Mouse (Mus musculus): Measurements from ENCODE around the gene Gm11595. TPM values are rescaled to one million over a fixed set of nuclear protein-coding genes. Genes with fewer than 3 reads are reported as not detected.

Gene Gm11595
- polyA plus RNA-seq (2012; rRNA removed): not detected in 2 replicates

DNA sequence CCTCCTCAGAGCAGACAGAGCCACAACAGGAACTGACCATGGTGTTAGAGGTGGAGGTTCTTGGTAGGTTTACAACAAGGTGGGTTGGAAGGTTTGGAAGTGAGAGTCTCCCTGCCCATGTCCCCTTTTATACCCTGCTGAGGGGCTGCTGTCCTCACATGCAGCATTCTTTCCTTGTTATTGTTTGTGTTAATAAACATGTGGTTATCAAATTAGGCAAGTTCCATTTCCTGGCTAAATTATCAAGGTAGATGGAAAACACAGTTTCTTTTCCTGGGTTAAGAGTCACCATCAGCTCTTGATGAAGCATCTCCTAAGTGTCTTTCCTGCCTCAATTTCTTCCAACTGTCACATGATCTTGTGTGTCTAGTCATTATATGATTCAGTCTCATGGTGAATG, at the start of gene Gm11595:
TSS of gene Gm11595 (minus strand) at position 101 of the 400 bp plus-strand sequence.

DNA sequence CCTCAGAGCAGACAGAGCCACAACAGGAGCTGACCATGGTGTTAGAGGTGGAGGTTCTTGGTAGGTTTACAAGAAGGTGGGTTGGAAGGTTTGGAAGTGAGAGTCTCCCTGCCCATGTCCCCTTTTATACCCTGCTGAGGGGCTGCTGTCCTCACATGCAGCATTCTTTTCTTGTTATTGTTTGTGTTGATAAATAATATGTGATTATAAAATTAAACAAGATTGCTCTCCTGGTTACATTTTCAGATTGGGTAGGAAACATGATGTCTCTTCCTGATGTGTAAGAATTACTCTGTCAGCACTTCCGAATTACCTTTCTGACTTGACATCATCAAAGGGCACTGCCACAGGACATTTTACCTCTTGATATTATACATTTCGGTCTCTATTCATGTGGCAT, 42.9 kb upstream of the Gm11595 start, which contains the start of gene Gm11564:
TSS of gene Gm11564 (minus strand) at position 101 of the 400 bp plus-strand sequence.

DNA sequence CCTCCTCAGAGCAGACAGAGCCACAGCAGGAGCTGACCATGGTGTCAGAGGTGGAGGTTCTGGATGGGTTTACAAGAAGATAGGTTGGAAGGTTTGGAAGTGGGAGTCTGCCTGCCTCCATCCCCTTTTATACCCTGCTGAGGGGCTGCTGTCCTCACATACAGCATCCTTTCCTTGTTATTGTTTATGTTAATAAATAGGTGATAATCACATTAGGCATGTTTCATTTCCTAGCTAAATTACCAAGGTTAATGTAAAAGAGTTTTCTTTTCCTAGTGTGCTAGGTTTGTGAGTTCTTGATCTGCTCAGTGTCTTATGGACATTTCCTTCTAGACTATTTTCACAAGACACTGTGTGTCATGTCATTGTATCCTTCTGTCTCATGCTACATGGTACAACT, 37.1 kb upstream of the Gm11595 start, which contains the start of gene Krtap4-13:
TSS of gene Krtap4-13 (minus strand) at position 101 of the 400 bp plus-strand sequence.

DNA sequence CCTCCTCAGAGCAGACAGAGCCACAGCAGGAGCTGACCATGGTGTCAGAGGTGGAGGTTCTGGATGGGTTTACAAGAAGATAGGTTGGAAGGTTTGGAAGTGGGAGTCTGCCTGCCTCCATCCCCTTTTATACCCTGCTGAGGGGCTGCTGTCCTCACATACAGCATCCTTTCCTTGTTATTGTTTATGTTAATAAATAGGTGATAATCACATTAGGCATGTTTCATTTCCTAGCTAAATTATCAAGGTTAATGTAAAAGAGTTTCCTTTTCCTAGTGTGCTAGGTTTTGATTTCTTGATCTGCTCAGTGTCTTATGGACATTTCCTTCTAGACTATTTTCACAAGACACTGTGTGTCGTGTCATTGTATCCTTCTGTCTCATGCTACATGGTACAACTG, 31.6 kb upstream of the Gm11595 start, which contains the start of gene Gm11554:
TSS of gene Gm11554 (minus strand) at position 101 of the 400 bp plus-strand sequence.

DNA sequence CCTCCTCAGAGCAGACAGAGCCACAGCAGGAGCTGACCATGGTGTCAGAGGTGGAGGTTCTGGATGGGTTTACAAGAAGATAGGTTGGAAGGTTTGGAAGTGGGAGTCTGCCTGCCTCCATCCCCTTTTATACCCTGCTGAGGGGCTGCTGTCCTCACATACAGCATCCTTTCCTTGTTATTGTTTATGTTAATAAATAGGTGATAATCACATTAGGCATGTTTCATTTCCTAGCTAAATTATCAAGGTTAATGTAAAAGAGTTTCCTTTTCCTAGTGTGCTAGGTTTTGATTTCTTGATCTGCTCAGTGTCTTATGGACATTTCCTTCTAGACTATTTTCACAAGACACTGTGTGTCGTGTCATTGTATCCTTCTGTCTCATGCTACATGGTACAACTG, 26.1 kb upstream of the Gm11595 start, which contains the start of gene Gm11569:
TSS of gene Gm11569 (minus strand) at position 101 of the 400 bp plus-strand sequence.

DNA sequence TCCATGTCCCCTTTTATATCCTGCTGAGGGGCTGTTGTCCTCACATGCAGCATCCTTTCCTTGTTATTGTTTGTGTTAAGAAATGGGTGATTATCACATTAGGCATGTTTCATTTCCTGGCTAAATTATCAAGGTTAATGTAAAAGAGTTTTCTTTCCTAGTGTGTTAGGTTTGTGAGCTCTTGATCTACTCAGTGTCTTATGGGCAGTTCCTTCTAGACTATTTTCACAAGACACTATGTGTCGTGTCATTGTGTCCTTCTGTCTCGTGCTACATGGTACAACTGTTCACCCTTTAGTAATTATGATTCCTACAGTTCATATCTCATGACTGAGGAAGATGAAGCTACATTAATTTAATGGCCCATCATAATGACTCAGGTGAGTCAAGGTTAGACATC, 20.7 kb upstream of the Gm11595 start, which contains the start of gene Gm11596:
TSS of gene Gm11596 (minus strand) at position 101 of the 400 bp plus-strand sequence.

DNA sequence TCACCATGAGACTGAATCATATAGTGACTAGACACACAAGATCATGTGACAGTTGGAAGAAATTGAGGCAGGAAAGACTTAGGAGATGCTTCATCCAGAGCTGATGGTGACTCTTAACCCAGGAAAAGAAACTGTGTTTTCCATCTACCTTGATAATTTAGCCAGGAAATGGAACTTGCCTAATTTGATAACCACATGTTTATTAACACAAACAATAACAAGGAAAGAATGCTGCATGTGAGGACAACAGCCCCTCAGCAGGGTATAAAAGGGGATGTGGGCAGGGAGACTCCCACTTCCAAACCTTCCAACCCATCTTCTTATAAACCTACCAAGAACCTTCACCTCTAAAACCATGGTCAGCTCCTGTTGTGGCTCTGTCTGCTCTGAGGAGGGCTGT, 12.2 kb upstream of the Gm11595 start, which contains the start of gene Krtap4-9:
TSS of gene Krtap4-9 (plus strand) at position 301 of the 400 bp plus-strand sequence.

DNA sequence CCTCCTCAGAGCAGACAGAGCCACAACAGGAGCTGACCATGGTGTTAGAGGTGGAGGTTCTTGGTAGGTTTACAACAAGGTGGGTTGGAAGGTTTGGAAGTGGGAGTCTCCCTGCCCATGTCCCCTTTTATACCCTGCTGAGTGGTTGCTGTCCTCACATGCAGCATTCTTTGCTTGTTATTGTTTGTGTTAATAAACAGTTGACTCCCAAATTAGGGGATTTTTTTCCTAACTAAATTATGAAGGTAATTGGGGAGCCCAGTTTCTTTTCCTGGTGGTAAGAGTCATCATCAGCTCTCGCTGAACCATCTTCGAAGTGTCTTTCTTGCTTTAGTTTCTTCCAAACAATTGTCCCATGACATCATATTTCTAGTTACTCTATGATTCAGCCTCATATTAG, 7.9 kb upstream of the Gm11595 start, which contains the start of gene Krtap4-8:
TSS of gene Krtap4-8 (minus strand) at position 101 of the 400 bp plus-strand sequence.

DNA sequence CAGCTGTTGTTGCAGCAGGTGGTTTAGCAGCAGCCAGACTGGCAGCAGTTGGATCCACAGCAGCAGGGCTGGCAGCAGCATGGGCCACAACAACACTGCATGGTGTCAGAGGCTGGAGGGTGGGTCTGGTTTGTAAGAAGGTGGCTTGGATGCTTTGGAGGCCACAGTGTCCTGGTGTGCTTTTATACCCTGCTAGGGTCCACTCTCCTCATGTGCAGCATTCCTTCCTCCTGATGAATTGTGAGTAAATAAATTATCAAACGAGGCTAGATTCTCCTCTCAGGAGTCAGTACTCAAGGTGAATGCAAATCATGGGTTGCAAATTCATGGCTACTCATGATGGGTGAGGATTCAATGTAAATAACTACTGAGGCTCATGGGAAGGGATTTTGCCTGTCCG, 38.5 kb downstream of the Gm11595 start, which contains the start of gene Gm14180:
TSS of gene Gm14180 (minus strand) at position 101 of the 400 bp plus-strand sequence.

Other genes starting within 250 kb of the Gm11595 start
- not detected in 2 replicates for gene Krt40, start 229.8 kb downstream of the Gm11595 start, polyA plus RNA-seq (2012; rRNA removed)
- 0.44 TPM in 1 of 2 replicates, not detected in the other for gene Krtap3-3, start 222.0 kb downstream of the Gm11595 start, polyA plus RNA-seq (2012; rRNA removed)
- gene Krtap3-2, start 216.1 kb downstream of the Gm11595 start, polyA plus RNA-seq (2012; rRNA removed): 0.81 and 3.3 TPM in 2 replicates
- gene Gm11939, start 213.4 kb downstream of the Gm11595 start, polyA plus RNA-seq (2012; rRNA removed): not detected in 2 replicates
- gene Krtap3-1, start 206.3 kb downstream of the Gm11595 start, polyA plus RNA-seq (2012; rRNA removed): not detected in 2 replicates
- gene Krtap1-5, start 191.9 kb downstream of the Gm11595 start, polyA plus RNA-seq (2012; rRNA removed): not detected in 2 replicates
- 0.21 TPM in 1 of 2 replicates, not detected in the other for gene Krtap1-4, start 189.3 kb downstream of the Gm11595 start, polyA plus RNA-seq (2012; rRNA removed)
- not detected in 2 replicates for gene Krtap1-3, start 181.6 kb downstream of the Gm11595 start, polyA plus RNA-seq (2012; rRNA removed)
- not detected in 2 replicates for gene Krtap9-3, start 174.8 kb downstream of the Gm11595 start, polyA plus RNA-seq (2012; rRNA removed)
- gene Gm11938, start 169.6 kb downstream of the Gm11595 start, polyA plus RNA-seq (2012; rRNA removed): not detected in 2 replicates
- not detected in 2 replicates for gene Gm11937, start 162.7 kb downstream of the Gm11595 start, polyA plus RNA-seq (2012; rRNA removed)
- not detected in 2 replicates for gene Krtap2-4, start 158.1 kb downstream of the Gm11595 start, polyA plus RNA-seq (2012; rRNA removed)
- not detected in 2 replicates for gene Gm11562, start 152.5 kb downstream of the Gm11595 start, polyA plus RNA-seq (2012; rRNA removed)
- not detected in 2 replicates for gene Krtap4-1, start 144.7 kb downstream of the Gm11595 start, polyA plus RNA-seq (2012; rRNA removed)
- gene Krtap4-2, start 137.8 kb downstream of the Gm11595 start, polyA plus RNA-seq (2012; rRNA removed): not detected in 2 replicates
- gene Krtap4-7, start 128.8 kb downstream of the Gm11595 start, polyA plus RNA-seq (2012; rRNA removed): not detected in 2 replicates
- gene Gm11555, start 122.7 kb downstream of the Gm11595 start, polyA plus RNA-seq (2012; rRNA removed): not detected in 2 replicates
- gene Gm11563, start 114.0 kb downstream of the Gm11595 start, polyA plus RNA-seq (2012; rRNA removed): not detected in 2 replicates
- not detected in 2 replicates for gene Krtap4-6, start 107.0 kb downstream of the Gm11595 start, polyA plus RNA-seq (2012; rRNA removed)
- not detected in 2 replicates for gene Gm14190, start 82.2 kb downstream of the Gm11595 start, polyA plus RNA-seq (2012; rRNA removed)
- gene Gm14180, start 38.6 kb downstream of the Gm11595 start, polyA plus RNA-seq (2012; rRNA removed): not detected in 2 replicates
- gene Krtap4-8, start 7.8 kb upstream of the Gm11595 start, polyA plus RNA-seq (2012; rRNA removed): not detected in 2 replicates
- gene Krtap4-9, start 12.3 kb upstream of the Gm11595 start, polyA plus RNA-seq (2012; rRNA removed): not detected in 2 replicates
- not detected in 2 replicates for gene Gm11596, start 20.6 kb upstream of the Gm11595 start, polyA plus RNA-seq (2012; rRNA removed)
- gene Gm11569, start 26.0 kb upstream of the Gm11595 start, polyA plus RNA-seq (2012; rRNA removed): not detected in 2 replicates
- 0.25 TPM in 1 of 2 replicates, not detected in the other for gene Gm11554, start 31.5 kb upstream of the Gm11595 start, polyA plus RNA-seq (2012; rRNA removed)
- gene Krtap4-13, start 37.0 kb upstream of the Gm11595 start, polyA plus RNA-seq (2012; rRNA removed): 0.36 TPM in 1 of 2 replicates, not detected in the other
- not detected in 2 replicates for gene Gm11564, start 42.8 kb upstream of the Gm11595 start, polyA plus RNA-seq (2012; rRNA removed)
- not detected in 2 replicates for gene 2300003K06Rik, start 65.2 kb upstream of the Gm11595 start, polyA plus RNA-seq (2012; rRNA removed)
- not detected in 2 replicates for gene Krtap4-16, start 78.7 kb upstream of the Gm11595 start, polyA plus RNA-seq (2012; rRNA removed)
- not detected in 2 replicates for gene Gm11568, start 85.0 kb upstream of the Gm11595 start, polyA plus RNA-seq (2012; rRNA removed)
- gene Gm11559, start 91.6 kb upstream of the Gm11595 start, polyA plus RNA-seq (2012; rRNA removed): not detected in 2 replicates
- gene Krtap9-1, start 100.5 kb upstream of the Gm11595 start, polyA plus RNA-seq (2012; rRNA removed): not detected in 2 replicates
- not detected in 2 replicates for gene Gm11567, start 106.3 kb upstream of the Gm11595 start, polyA plus RNA-seq (2012; rRNA removed)
- not detected in 2 replicates for gene Krtap31-1, start 135.0 kb upstream of the Gm11595 start, polyA plus RNA-seq (2012; rRNA removed)
- not detected in 2 replicates for gene Gm11565, start 141.8 kb upstream of the Gm11595 start, polyA plus RNA-seq (2012; rRNA removed)
- gene Krtap31-2, start 163.4 kb upstream of the Gm11595 start, polyA plus RNA-seq (2012; rRNA removed): not detected in 2 replicates
- not detected in 2 replicates for gene Krtap9-5, start 175.6 kb upstream of the Gm11595 start, polyA plus RNA-seq (2012; rRNA removed)
- gene Krtap29-1, start 206.1 kb upstream of the Gm11595 start, polyA plus RNA-seq (2012; rRNA removed): not detected in 2 replicates
- not detected in 2 replicates for gene Krtap16-1, start 213.7 kb upstream of the Gm11595 start, polyA plus RNA-seq (2012; rRNA removed)
- gene Krtap17-1, start 221.1 kb upstream of the Gm11595 start, polyA plus RNA-seq (2012; rRNA removed): not detected in 2 replicates
- not detected in 2 replicates for gene Krt33a, start 243.3 kb upstream of the Gm11595 start, polyA plus RNA-seq (2012; rRNA removed)